Mouse (Mus musculus): ENCODE measurements around the gene Kif22.

- TF ChIP-seq CTCF (IDR thresholded peaks at IDR 0.05 in 2 of 3, conservative IDR thresholded peaks at IDR 0.05 in 1 of 3; ENCODE audit: control insufficient read depth in 1 of 3, insufficient read depth in 1 of 3, low read depth in 2 of 3, low read length in 3 of 3, poor library complexity in 1 of 3, severe bottlenecking in 1 of 3), result no peak
- TF ChIP-seq TCF12 (IDR thresholded peaks at IDR 0.05; ENCODE audit: low read depth, low read length), result no peak
- no peak for TF ChIP-seq UBTF (IDR thresholded peaks at IDR 0.05; ENCODE audit: borderline replicate concordance, insufficient read depth, low read depth, low read length)
- TF ChIP-seq EP300 (IDR thresholded peaks at IDR 0.05; ENCODE audit: low read depth in 1 of 2, low read length in 2 of 2), result no peak
- no peak for TF ChIP-seq GABPA (IDR thresholded peaks at IDR 0.05; ENCODE audit: low read depth, low read length)
- no peak for TF ChIP-seq MYC (IDR thresholded peaks at IDR 0.05; ENCODE audit: low read depth, low read length)
- TF ChIP-seq POLR2AphosphoS5 (IDR thresholded peaks at IDR 0.05; ENCODE audit: borderline replicate concordance, low read depth, low read length), result no peak; the same call in 1 of the 2 replicates
- no peak for TF ChIP-seq HCFC1 (IDR thresholded peaks at IDR 0.05; ENCODE audit: low read depth, low read length)
- TF ChIP-seq NRF1 (IDR thresholded peaks at IDR 0.05; ENCODE audit: insufficient read depth, low read depth, low read length, poor library complexity, severe bottlenecking), result no peak
- no peak for TF ChIP-seq E2F4 (IDR thresholded peaks at IDR 0.05; ENCODE audit: borderline replicate concordance, low read depth, low read length)
- TF ChIP-seq POLR2A (IDR thresholded peaks at IDR 0.05; ENCODE audit: control insufficient read depth in 1 of 2, insufficient read depth in 1 of 2, low read depth in 1 of 2, low read length in 2 of 2, poor library complexity in 1 of 2), result no peak; a peak in 1 of 4 replicates
- TF ChIP-seq MAX (IDR thresholded peaks at IDR 0.05; ENCODE audit: low read length), result no peak
Observed at GRCm38 (mm10) chr7:127027885-127028284, 14.4 kb downstream of the Kif22 start.
